Mouse (Mus musculus): ENCODE results near the gene Olfr1101.

- no peak for TF ChIP-seq CTCF (IDR thresholded peaks at IDR 0.05; ENCODE audit: extremely low read depth, insufficient read length, insufficient replicate concordance, low read depth, low read length)
- TF ChIP-seq POLR2A (IDR thresholded peaks at IDR 0.05; ENCODE audit: low read depth, low read length), result no peak
These were observed 7.1 kb upstream of the Olfr1101 start, which contains the start of gene Olfr1102 for GRCm38 (mm10) chr2:86998098-86998497.
